Comparison of ENCODE assay signal across 8 mouse cellular contexts in genomic region chr2:168114699-168115350, GRCm38 (mm10). TPM values are rescaled to one million over a fixed set of nuclear protein-coding genes. Genes with fewer than 3 reads are reported as not detected.
A peak's percentile ranks its signal among the peaks of the same experiment; 100 is the strongest.
DNase-seq lines count a peak whose midpoint lies in the region; ATAC-seq and TF ChIP-seq lines count a peak whose summit lies in the region.

No protein-coding gene starts in this region.

- WGBS in hindbrain, embryonic 14.5 days: 17% methylated on average over 17 of the region's 17 CpGs

- peak overlapping the region; percentile 60; the same call in 1 of the 2 replicates for H3K9ac ChIP-seq in ES-E14 (ENCODE audit: insufficient read depth, low read depth, low read length, poor library complexity, severe bottlenecking)
- peak overlapping the region; percentile 42; the same call in 1 of the 2 replicates for H3K9ac ChIP-seq in hindbrain, embryonic 14.5 days

- peak; percentile 43 for TF ChIP-seq CTCF in gastrocnemius, adult 2 months (IDR thresholded peaks at IDR 0.05)
- TF ChIP-seq CTCF in left cerebral cortex, adult 2 months (IDR thresholded peaks at IDR 0.05): peak; percentile 47

- H3K4me3 ChIP-seq in ES-E14 (ENCODE audit: insufficient read depth in 1 of 2, low read depth in 1 of 2, low read length in 2 of 2, poor library complexity in 1 of 2, severe bottlenecking in 1 of 2): 0 out of 4 replicates have a peak overlapping the region, but pooled peaks of 1 of the 2 experiments have one; percentile 1
- H3K4me3 ChIP-seq in gastrocnemius, adult 2 months: no peak overlapping the region
- no peak overlapping the region for H3K4me3 ChIP-seq in hindbrain, embryonic 14.5 days (replicated peaks; ENCODE audit: low read length)
- H3K4me3 ChIP-seq in left cerebral cortex, adult 2 months: no peak overlapping the region

- H3K27me3 ChIP-seq in hindbrain, embryonic 14.5 days (ENCODE audit: control insufficient read depth, insufficient read depth, low read length): no peaks in the 10 kb centered on the region

- H3K4me1 ChIP-seq in ES-E14 (ENCODE audit: control insufficient read depth in 2 of 2, insufficient read depth in 2 of 2, low read length in 2 of 2, poor library complexity in 1 of 2): peaks cover 6 to 42% of the 10 kb centered on the region in 2 experiments
- H3K4me1 ChIP-seq in hindbrain, embryonic 14.5 days (replicated peaks; ENCODE audit: control insufficient read depth, insufficient read depth, low read length): 0 out of 2 replicates have a peak, but pooled peaks cover 15% of the 10 kb centered on the region

- DNase-seq in ES-E14 (ENCODE audit: low read depth, low spot score): peak; percentile 96
- DNase-seq in c-Kit-positive CD71-positive TER-119-positive erythroid progenitor cells, embryonic 14.5 days (ENCODE audit: low spot score): peak; percentile 51
- peak; percentile 72 for DNase-seq in gastrocnemius, adult 2 months
- DNase-seq in hindbrain, embryonic 14.5 days (ENCODE audit: low spot score): peak; percentile 69
- DNase-seq in left cerebral cortex, adult 2 months (ENCODE audit: extremely low spot score in 1 of 2, low spot score in 2 of 2): peak; percentile 50 to 65
- DNase-seq in lung, postnatal 4 days: peak; percentile 90 to 93
- DNase-seq in right cerebral cortex, postnatal 14 days: peak; percentile 79
- DNase-seq in cerebellum, adult 8-10 months: no peak

- intact Hi-C loops in gastrocnemius, adult 2 months (cut with DNase I): no loop called here
- intact Hi-C loops in left cerebral cortex, adult 2 months (cut with DNase I): loop anchor here (2.0 to 10.0 kb wide), 2 partner anchors 90 to 330 kb away; no protein-coding TSS in a partner anchor

- in situ Hi-C loops in ES-E14 (cut with MboI; ENCODE audit: low sequenced_read_pairs in 2 of 2, unreplicated experiment in 2 of 2): no loop called here

- peak; percentile 52 for ATAC-seq in hindbrain, embryonic 14.5 days (ENCODE audit: low FRiP score)

- peak overlapping the region; percentile 84 for H3K27ac ChIP-seq in ES-E14 (ENCODE audit: insufficient read depth, low read depth, low read length, poor library complexity, severe bottlenecking)
- no peak overlapping the region for H3K27ac ChIP-seq in gastrocnemius, adult 2 months
- H3K27ac ChIP-seq in hindbrain, embryonic 14.5 days: no peak overlapping the region
- H3K27ac ChIP-seq in left cerebral cortex, adult 2 months: no peak overlapping the region

- no peak overlapping the region for H3K4me2 ChIP-seq in hindbrain, embryonic 14.5 days (replicated peaks)

- no peaks in the 10 kb centered on the region for H3K36me3 ChIP-seq in ES-E14 (ENCODE audit: control insufficient read depth, insufficient read depth, low read length, poor library complexity, severe bottlenecking)
- H3K36me3 ChIP-seq in hindbrain, embryonic 14.5 days (replicated peaks; ENCODE audit: control insufficient read depth, insufficient read depth): no peaks in the 10 kb centered on the region

- no peaks in the 10 kb centered on the region for H3K9me3 ChIP-seq in ES-E14 (ENCODE audit: control insufficient read depth, insufficient read depth, low read depth, low read length)
- H3K9me3 ChIP-seq in hindbrain, embryonic 14.5 days (ENCODE audit: control insufficient read depth, low read length): no peaks in the 10 kb centered on the region

TF ChIP-seq in ES-E14, 5 proteins besides CTCF, POLR2A, EP300 and RAD21:
- TF ChIP-seq MAFK (IDR thresholded peaks at IDR 0.05; ENCODE audit: insufficient read depth, low read depth, low read length): no peak
- TF ChIP-seq CHD2 (IDR thresholded peaks at IDR 0.05; ENCODE audit: low read depth, low read length): peak; percentile 25; the same call in 1 of the 2 replicates
- 0 out of 2 replicates have a peak, but pooled peaks have one; percentile 8 for TF ChIP-seq ZNF384 (IDR thresholded peaks at IDR 0.05; ENCODE audit: low read depth, low read length)
- peak; percentile 38; the same call in 1 of the 2 replicates for TF ChIP-seq HCFC1 (IDR thresholded peaks at IDR 0.05; ENCODE audit: borderline replicate concordance, insufficient read depth, low read length)
- TF ChIP-seq ZC3H11A (IDR thresholded peaks at IDR 0.05; ENCODE audit: borderline replicate concordance, low read depth, low read length): no peak

RNA-seq across cellular contexts. Expression of gene Pard6b, which starts 34.0 kb away (rescaled TPM):
- 11.6 and 15.3 TPM in 2 replicates for total RNA-seq in ES-E14 (2012; rRNA removed)
- 1 to 10 TPM in 1 of 2 experiments, under 1 TPM in 1; 0.66 to 1.7 TPM for total RNA-seq in gastrocnemius, adult 2 months (2021)
- polyA plus RNA-seq in hindbrain, embryonic 14.5 days (2014; fragmentation: Nextera tagmentation; extraction: Ambion mirVana): 9.5 and 10.0 TPM in 2 replicates
- 1 to 10 TPM; 5.5 to 6.8 TPM for total RNA-seq in left cerebral cortex, adult 2 months (2021)
